Mouse (Mus musculus) kidney, embryonic 16.5 days (tissue): ENCODE results near the gene Myl4. TPM values are rescaled to one million over a fixed set of nuclear protein-coding genes. Genes with fewer than 3 reads are reported as not detected.

ENCODE experiments used
- ATAC-seq: fragments of 200-750 bp; cut with Nextera tagmentation; 2 replicates; pipeline ENCODE4 v1.8.0; 2017; ENCODE audit warnings: moderate TSS enrichment; ENCODE audit not compliant: low FRiP score, low TSS enrichment
- H3K27ac ChIP-seq: fragments of 300-500 bp; sonication (generic); 2 replicates; pipeline ENCODE4 v1.5.1; 2014; ENCODE audit warnings: low read length
- H3K27me3 ChIP-seq: fragments of 300-500 bp; sonication (generic); 2 replicates; pipeline ENCODE4 v1.6.1; 2014; ENCODE audit warnings: low read length, control low read depth, mixed read lengths; ENCODE audit not compliant: insufficient read depth
- H3K36me3 ChIP-seq: fragments of 300-500 bp; sonication (generic); 2 replicates; pipeline ENCODE4 v1.6.1; 2014; ENCODE audit warnings: low read length, control low read depth, mixed read lengths; ENCODE audit not compliant: insufficient read depth
- H3K4me1 ChIP-seq: fragments of 300-500 bp; sonication (generic); 2 replicates; pipeline ENCODE4 v1.6.1; 2014; ENCODE audit warnings: low read length, control low read depth, mixed read lengths; ENCODE audit not compliant: insufficient read depth
- H3K4me2 ChIP-seq: fragments of 300-500 bp; sonication (generic); replicated peaks from 2 replicates; pipeline ENCODE4 v1.6.1; 2014; ENCODE audit warnings: low read depth, low read length
- H3K4me3 ChIP-seq: fragments of 300-500 bp; sonication (generic); 2 replicates; pipeline ENCODE4 v1.5.1; 2014; ENCODE audit warnings: mild to moderate bottlenecking, low read length
- H3K9ac ChIP-seq: fragments of 300-500 bp; sonication (generic); replicated peaks from 2 replicates; pipeline ENCODE4 v1.6.1; 2014; ENCODE audit warnings: low read length
- H3K9me3 ChIP-seq: fragments of 300-500 bp; sonication (generic); 2 replicates; pipeline ENCODE4 v1.6.1; 2016; ENCODE audit warnings: low read length, control low read depth
- WGBS: fragments of 180-500 bp; shearing (Covaris S2); extraction: QIAGEN DNeasy Blood & Tissue Kit; methylation state at CpG from one replicate; pipeline ENCODE4 v1.1.7; 2014; 5-methylcytosine and 5-hydroxymethylcytosine counted together
- polyA plus RNA-seq: library from polyadenylated mRNA; unstranded; fragments of >200 nt; fragmentation: Nextera tagmentation; extraction: Ambion mirVana; gene quantifications from 2 replicates; pipeline ENCODE4 v1.2.1, GENCODE M21; 2015

The Myl4 gene
- polyA plus RNA-seq, 1 experiment from 2014 or later: 11.6 TPM

GRCm38 (mm10) chr11:104639634-104640033, 89.2 kb downstream of the Myl4 start:
- no peaks in the 10 kb centered on the region for H3K36me3 ChIP-seq
- H3K4me3 ChIP-seq: no peak overlapping the region
- WGBS: 60% methylated on average over 9 of the region's 9 CpGs
- no peak overlapping the region for H3K9ac ChIP-seq
- no peak overlapping the region for H3K27ac ChIP-seq
- H3K27me3 ChIP-seq: no peaks in the 10 kb centered on the region
- ATAC-seq: no peak
- H3K9me3 ChIP-seq: no peaks in the 10 kb centered on the region
- no peaks in the 10 kb centered on the region for H3K4me1 ChIP-seq
- H3K4me2 ChIP-seq: no peak overlapping the region

DNA sequence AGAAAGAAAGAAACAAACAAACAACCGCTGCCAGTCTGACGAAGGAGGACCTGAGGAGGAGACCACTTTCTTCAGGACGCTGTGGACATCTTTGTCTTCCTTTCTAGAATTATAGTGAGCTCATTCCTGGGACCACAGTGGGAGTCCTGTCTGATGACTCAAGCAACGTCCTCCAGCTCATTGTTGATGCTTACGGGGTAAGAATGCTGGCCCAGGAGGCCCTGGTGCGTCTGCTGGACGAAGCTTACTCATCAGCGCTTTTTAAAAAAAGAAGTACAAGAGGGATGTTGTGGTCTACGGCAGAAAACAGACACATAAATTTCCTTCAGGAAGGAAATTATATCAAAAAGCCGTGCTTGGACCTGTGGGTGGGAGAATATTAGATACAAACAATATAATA, 90.4 kb downstream of the Myl4 start:
- no peaks in the 10 kb centered on the region for H3K36me3 ChIP-seq
- H3K27ac ChIP-seq: no peak overlapping the region
- no peak overlapping the region for H3K4me3 ChIP-seq
- no peaks in the 10 kb centered on the region for H3K9me3 ChIP-seq
- no peaks in the 10 kb centered on the region for H3K27me3 ChIP-seq
- 72% methylated on average over 10 of the region's 10 CpGs for whole genome bisulfite sequencing
- no peaks in the 10 kb centered on the region for H3K4me1 ChIP-seq
- no peak overlapping the region for H3K4me2 ChIP-seq
- H3K9ac ChIP-seq: no peak overlapping the region
- no peak for ATAC-seq

DNA sequence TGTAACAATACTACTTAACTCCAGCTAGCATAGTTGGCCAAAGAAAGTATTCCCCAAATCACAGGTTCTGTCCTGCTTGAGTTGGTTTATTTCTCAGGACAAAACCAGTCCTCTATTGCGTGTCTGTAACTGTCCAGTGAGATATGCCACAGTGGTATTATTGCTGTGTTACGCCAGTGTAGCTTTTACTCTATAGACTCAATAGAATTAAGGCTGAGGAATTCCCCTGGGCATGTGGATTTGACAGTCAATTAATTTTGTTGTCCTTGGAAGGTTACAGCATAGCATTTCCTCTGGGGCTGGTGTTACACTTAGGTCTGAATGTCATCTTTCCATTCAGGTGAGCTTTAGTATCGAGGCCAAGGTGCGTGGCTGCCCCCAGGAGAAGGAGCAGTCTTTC, 92.8 kb downstream of the Myl4 start:
- Histone ChIP-seq H3K27me3 (no peaks in the 10 kb centered on the region), H3K36me3 (no peaks in the 10 kb centered on the region), H3K27ac (no peak overlapping the region), H3K9ac (no peak overlapping the region), H3K4me1 (no peaks in the 10 kb centered on the region), H3K4me2 (no peak overlapping the region), H3K4me3 (no peak overlapping the region), H3K9me3 (no peaks in the 10 kb centered on the region)
- ATAC-seq: no peak
- 83% methylated on average over 4 of the region's 4 CpGs for WGBS

Other genes with a start within 250 kb of the Myl4 start
- gene Kansl1, start 81.8 kb upstream of the Myl4 start, polyA plus RNA-seq: 22.5 and 27.1 TPM in 2 replicates
- 34.7 and 37.1 TPM in 2 replicates for gene Cdc27, start within 50 bp of the Myl4 start, polyA plus RNA-seq
- 2.2 and 3.1 TPM in 2 replicates for gene Itgb3, start 57.3 kb downstream of the Myl4 start, polyA plus RNA-seq
- 0.18 TPM in 1 of 2 replicates, not detected in the other for gene Gm11639, start 135.0 kb downstream of the Myl4 start, polyA plus RNA-seq